Mouse (Mus musculus) lung, adult 2 months (tissue): ENCODE data around the gene Gm4187. TPM values are rescaled to one million over a fixed set of nuclear protein-coding genes. Genes with fewer than 3 reads are reported as not detected.
"Not testable (repeated sequence)": the region's sequence is repeated elsewhere in the genome, so short reads cannot be mapped to it uniquely, and the experiment has no call there.

Source experiments
- DNase-seq: peaks from one replicate; pipeline ENCODE4 v3.0.0; 2022
- H3K4me1 ChIP-seq: fragments of 200-500 bp; 2 replicates; pipeline ENCODE4 v1.6.1; 2011; ENCODE audit warnings: low read length; ENCODE audit not compliant: control insufficient read depth, insufficient read depth
- H3K4me3 ChIP-seq: fragments of 200-500 bp; replicated peaks from 2 replicates; pipeline ENCODE3; 2011; ENCODE audit warnings: low read depth, mild to moderate bottlenecking, control low read depth, low read length; ENCODE audit errors: extremely low read depth
- WGBS: fragments of 180-500 bp; shearing (Covaris S2); methylation state at CpG from one replicate; pipeline ENCODE4 v1.1.7; 2018; 5-methylcytosine and 5-hydroxymethylcytosine counted together
- polyA plus RNA-seq: library from polyadenylated mRNA; depleted of rRNA; stranded (reverse); fragments of >200 nt; gene quantifications from 2 replicates; pipeline ENCODE4 v1.2.3, GENCODE M21; 2012; rRNA removed

Gm4187 gene
- not detected in 2 replicates for polyA plus RNA-seq

GRCm38 (mm10) chr7:22329617-22330016 lies at the start of gene Gm4187:
Gm4187 (minus strand) TSS chr7:22329717.
- not testable (repeated sequence) for DNase-seq, H3K4me3 ChIP-seq, H3K4me1 ChIP-seq
- no CpG with 5 or more reads among the region's 2 CpGs for WGBS

GRCm38 (mm10) chr7:22370939-22371338 lies 41.4 kb upstream of the Gm4187 start, which contains the start of gene Gm8660:
Gm8660 (minus strand) TSS chr7:22371039.
- H3K4me1 ChIP-seq, DNase-seq, H3K4me3 ChIP-seq: not testable (repeated sequence)
- WGBS, result no CpG with 5 or more reads among the region's 1 CpGs

Other genes starting within 250 kb of the Gm4187 start
- not detected in 2 replicates for gene Gm16451, start 211.5 kb downstream of the Gm4187 start, polyA plus RNA-seq
- not detected in 2 replicates for gene Gm10666, start 195.0 kb downstream of the Gm4187 start, polyA plus RNA-seq
- gene Vmn1r142, start 165.7 kb downstream of the Gm4187 start, polyA plus RNA-seq, result not detected in 2 replicates
- gene Vmn1r143, start 140.3 kb downstream of the Gm4187 start, polyA plus RNA-seq, result not detected in 2 replicates
- not detected in 2 replicates for gene Gm8653, start 128.5 kb downstream of the Gm4187 start, polyA plus RNA-seq
- not detected in 2 replicates for gene Gm8453, start 100.2 kb downstream of the Gm4187 start, polyA plus RNA-seq
- gene Gm8660, start 41.3 kb upstream of the Gm4187 start, polyA plus RNA-seq, result not detected in 2 replicates
- not detected in 2 replicates for gene Vmn1r148, start 83.9 kb upstream of the Gm4187 start, polyA plus RNA-seq
- not detected in 2 replicates for gene Vmn1r149, start 108.5 kb upstream of the Gm4187 start, polyA plus RNA-seq
- not detected in 2 replicates for gene Gm10665, start 134.4 kb upstream of the Gm4187 start, polyA plus RNA-seq
- not detected in 2 replicates for gene Vmn1r151, start 170.0 kb upstream of the Gm4187 start, polyA plus RNA-seq
- gene Vmn1r152, start 193.2 kb upstream of the Gm4187 start, polyA plus RNA-seq, result not detected in 2 replicates
- gene Gm8677, start 205.2 kb upstream of the Gm4187 start, polyA plus RNA-seq, result not detected in 2 replicates
- gene Gm4201, start 235.6 kb upstream of the Gm4187 start, polyA plus RNA-seq, result not detected in 2 replicates